Mouse (Mus musculus) midbrain, embryonic 11.5 days (tissue): Measurements from ENCODE around the gene Ift43. TPM values are rescaled to one million over a fixed set of nuclear protein-coding genes. Genes with fewer than 3 reads are reported as not detected.
A peak's percentile ranks its signal among the peaks of the same experiment; 100 is the strongest.

Experiments used
- ATAC-seq: fragments of 200-750 bp; cut with Nextera tagmentation; 2 replicates; pipeline ENCODE4 v1.8.0; 2017; ENCODE audit warnings: moderate TSS enrichment, moderate library complexity; ENCODE audit not compliant: low FRiP score
- DNase-seq: peaks from one replicate; pipeline ENCODE4 v3.0.0; 2015; ENCODE audit warnings: low spot score; ENCODE audit errors: missing footprints
- H3K27ac ChIP-seq: fragments of 300-500 bp; sonication (generic); 2 replicates; pipeline ENCODE4 v1.5.1; 2014; ENCODE audit warnings: low read depth, low read length
- H3K27me3 ChIP-seq: fragments of 300-500 bp; sonication (generic); 2 replicates; pipeline ENCODE4 v1.6.1; 2014; ENCODE audit warnings: mild to moderate bottlenecking, low read length, moderate library complexity, mixed read lengths; ENCODE audit not compliant: control insufficient read depth, insufficient read depth
- H3K36me3 ChIP-seq: fragments of 300-500 bp; sonication (generic); 2 replicates; pipeline ENCODE4 v1.6.1; 2014; ENCODE audit warnings: mild to moderate bottlenecking, low read length, moderate library complexity, mixed read lengths; ENCODE audit not compliant: control insufficient read depth, insufficient read depth
- H3K4me1 ChIP-seq: fragments of 300-500 bp; sonication (generic); 2 replicates; pipeline ENCODE4 v1.6.1; 2014; ENCODE audit warnings: low read length; ENCODE audit not compliant: control insufficient read depth, insufficient read depth
- H3K4me2 ChIP-seq: fragments of 300-500 bp; sonication (generic); 2 replicates; pipeline ENCODE4 v1.6.1; 2014; ENCODE audit warnings: mild to moderate bottlenecking, moderate library complexity
- H3K4me3 ChIP-seq: fragments of 300-500 bp; sonication (generic); 2 replicates; pipeline ENCODE4 v1.5.1; 2014; ENCODE audit warnings: low read depth, low read length
- H3K9ac ChIP-seq: fragments of 300-500 bp; sonication (generic); 2 replicates; pipeline ENCODE4 v1.6.1; 2014; ENCODE audit warnings: low read length
- H3K9me3 ChIP-seq: fragments of 300-500 bp; sonication (generic); 2 replicates; pipeline ENCODE4 v1.6.1; 2016; ENCODE audit warnings: low read length; ENCODE audit not compliant: control insufficient read depth
- WGBS: fragments of 180-500 bp; shearing (Covaris S2); extraction: QIAGEN DNeasy Blood & Tissue Kit; methylation state at CpG from one replicate; pipeline ENCODE4 v1.1.7; 2014; 5-methylcytosine and 5-hydroxymethylcytosine counted together
- polyA plus RNA-seq: library from polyadenylated mRNA; unstranded; fragments of >200 nt; fragmentation: Nextera tagmentation; extraction: Ambion mirVana; gene quantifications from 2 replicates; pipeline ENCODE4 v1.2.1, GENCODE M21; 2014

Gene Ift43
- polyA plus RNA-seq, 1 experiment from 2014 or later, result 95.4 TPM

DNA sequence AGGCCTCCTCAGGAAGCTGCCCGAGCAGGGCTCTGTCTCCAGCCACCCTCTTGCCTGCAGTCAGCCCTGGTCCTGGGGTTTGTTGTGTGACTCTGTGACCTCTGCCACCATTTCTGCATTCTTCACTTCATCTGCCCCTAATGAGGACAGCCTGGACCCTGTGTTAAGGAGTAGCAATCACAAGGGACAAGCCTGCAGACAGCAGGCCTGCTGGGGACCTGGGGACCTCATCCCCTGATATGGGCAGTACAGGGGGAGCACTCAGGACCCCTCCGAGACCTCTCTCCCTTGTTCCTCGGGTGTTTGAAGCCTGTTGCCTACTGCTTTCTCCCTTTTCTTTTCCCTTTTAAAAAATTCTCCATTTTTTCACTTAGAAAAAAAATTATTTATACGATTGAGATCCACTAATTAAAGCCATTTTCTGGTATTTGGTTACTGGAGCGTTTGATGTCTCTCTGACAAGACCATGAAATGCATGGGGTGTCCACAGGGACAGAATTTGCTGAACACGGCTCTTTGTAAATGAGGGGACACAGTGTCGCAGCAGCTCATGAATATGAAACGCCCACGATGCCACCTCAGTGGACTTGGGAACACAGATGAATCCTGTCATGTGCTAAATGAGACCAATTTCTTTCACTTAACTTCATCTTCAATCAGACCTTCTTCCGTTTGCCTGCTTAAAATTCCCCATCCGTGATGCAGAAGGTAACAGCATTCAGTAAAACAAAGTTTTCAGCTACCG is 71.0 kb downstream of the Ift43 start:
- DNase-seq (no peak), ATAC-seq (0 out of 2 replicates have a peak, but pooled peaks have one; percentile 35)
- 73% methylated on average over 12 of the region's 12 CpGs for WGBS
- Histone ChIP-seq H3K4me3 (no peak overlapping the region), H3K4me1 (peaks cover 8% of the 10 kb centered on the region), H3K36me3 (no peaks in the 10 kb centered on the region; the same call in 1 of the 2 replicates), H3K9me3 (no peaks in the 10 kb centered on the region; the same call in 1 of the 2 replicates), H3K27me3 (no peaks in the 10 kb centered on the region), H3K4me2 (no peak overlapping the region), H3K9ac (no peak overlapping the region), H3K27ac (no peak overlapping the region)

DNA sequence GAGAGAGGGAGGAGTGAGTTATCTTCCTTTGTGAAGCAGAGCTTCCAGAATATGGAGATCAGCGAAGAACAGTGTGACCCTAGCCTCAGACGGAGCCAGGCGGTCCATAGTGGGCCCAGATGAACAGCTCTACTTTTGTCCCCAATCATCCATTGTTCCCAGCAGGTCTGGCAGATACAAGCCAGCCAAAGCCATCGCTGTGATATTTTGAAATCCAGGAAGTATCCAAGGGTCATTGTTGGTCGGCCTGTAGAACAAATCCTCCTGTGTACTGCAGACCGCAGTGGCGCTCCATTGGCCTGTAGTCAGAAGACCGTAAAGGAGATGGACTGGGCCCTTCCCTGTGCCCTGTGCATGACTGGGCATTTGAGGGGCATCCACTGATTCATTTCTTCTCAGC is 72.8 kb downstream of the Ift43 start:
- no peaks in the 10 kb centered on the region; the same call in 1 of the 2 replicates for H3K9me3 ChIP-seq
- peaks cover 8% of the 10 kb centered on the region for H3K4me1 ChIP-seq
- no peaks in the 10 kb centered on the region for H3K27me3 ChIP-seq
- H3K27ac ChIP-seq, result no peak overlapping the region
- H3K4me2 ChIP-seq, result no peak overlapping the region
- H3K4me3 ChIP-seq, result no peak overlapping the region
- no peak for DNase-seq
- no peaks in the 10 kb centered on the region; the same call in 1 of the 2 replicates for H3K36me3 ChIP-seq
- ATAC-seq, result no peak
- WGBS, result 87% methylated on average over 8 of the region's 8 CpGs
- no peak overlapping the region for H3K9ac ChIP-seq

DNA sequence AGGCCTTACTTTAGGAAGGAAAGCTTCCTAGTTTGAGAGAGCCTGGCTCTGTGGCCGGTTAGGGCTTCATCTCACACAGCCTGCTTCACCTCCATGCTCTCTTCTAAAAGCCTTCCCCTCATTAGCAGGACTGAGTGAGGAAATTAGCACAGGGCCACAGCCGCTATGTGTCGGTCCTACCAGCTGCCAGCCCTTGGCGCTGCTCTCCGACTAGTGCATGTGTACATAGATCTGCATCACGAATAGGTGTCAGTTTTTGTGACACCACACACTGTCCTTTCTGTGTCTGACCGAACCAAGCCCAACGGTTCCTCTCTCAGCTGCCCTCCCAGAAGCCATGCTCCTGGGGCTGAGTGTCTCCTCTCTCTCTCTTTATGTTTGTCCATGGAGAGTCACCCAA is 74.8 kb downstream of the Ift43 start:
- Histone ChIP-seq H3K9ac (no peak overlapping the region), H3K36me3 (no peaks in the 10 kb centered on the region), H3K27me3 (no peaks in the 10 kb centered on the region), H3K4me1 (peaks cover 8% of the 10 kb centered on the region), H3K27ac (no peak overlapping the region), H3K4me3 (no peak overlapping the region), H3K4me2 (no peak overlapping the region), H3K9me3 (no peaks in the 10 kb centered on the region; the same call in 1 of the 2 replicates)
- DNase-seq (no peak), ATAC-seq (no peak)
- WGBS, result 86% methylated on average over 8 of the region's 8 CpGs

DNA sequence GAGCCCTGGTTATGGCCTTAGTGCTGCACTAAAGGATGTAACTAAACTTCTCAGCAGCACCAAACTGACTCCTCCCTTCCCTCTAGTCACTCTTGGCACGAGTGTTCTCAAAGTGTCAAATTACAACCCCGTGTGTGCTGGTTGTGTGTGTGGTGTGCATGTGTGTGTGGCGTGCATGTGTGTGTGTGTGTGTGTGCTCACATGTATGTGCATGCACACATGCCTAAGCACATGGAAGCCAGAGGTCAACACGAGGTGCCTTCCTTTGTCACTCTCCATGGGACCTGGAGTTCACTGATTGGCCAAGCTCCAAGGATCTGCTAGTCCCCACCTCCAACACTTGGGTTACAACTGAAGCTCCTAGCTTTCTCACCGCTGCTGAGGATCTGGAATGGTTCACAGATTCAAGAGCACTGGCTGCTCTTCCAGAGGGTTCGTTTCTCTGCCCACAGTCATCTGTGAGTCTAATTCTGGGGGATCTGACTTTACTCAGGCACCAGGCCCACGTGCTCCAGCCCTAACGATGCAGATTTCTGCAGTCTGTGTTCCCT is 75.6 kb downstream of the Ift43 start:
- 37% methylated on average over 8 of the region's 8 CpGs for WGBS
- peaks cover 14% of the 10 kb centered on the region for H3K4me1 ChIP-seq
- H3K27ac ChIP-seq, result no peak overlapping the region

DNA sequence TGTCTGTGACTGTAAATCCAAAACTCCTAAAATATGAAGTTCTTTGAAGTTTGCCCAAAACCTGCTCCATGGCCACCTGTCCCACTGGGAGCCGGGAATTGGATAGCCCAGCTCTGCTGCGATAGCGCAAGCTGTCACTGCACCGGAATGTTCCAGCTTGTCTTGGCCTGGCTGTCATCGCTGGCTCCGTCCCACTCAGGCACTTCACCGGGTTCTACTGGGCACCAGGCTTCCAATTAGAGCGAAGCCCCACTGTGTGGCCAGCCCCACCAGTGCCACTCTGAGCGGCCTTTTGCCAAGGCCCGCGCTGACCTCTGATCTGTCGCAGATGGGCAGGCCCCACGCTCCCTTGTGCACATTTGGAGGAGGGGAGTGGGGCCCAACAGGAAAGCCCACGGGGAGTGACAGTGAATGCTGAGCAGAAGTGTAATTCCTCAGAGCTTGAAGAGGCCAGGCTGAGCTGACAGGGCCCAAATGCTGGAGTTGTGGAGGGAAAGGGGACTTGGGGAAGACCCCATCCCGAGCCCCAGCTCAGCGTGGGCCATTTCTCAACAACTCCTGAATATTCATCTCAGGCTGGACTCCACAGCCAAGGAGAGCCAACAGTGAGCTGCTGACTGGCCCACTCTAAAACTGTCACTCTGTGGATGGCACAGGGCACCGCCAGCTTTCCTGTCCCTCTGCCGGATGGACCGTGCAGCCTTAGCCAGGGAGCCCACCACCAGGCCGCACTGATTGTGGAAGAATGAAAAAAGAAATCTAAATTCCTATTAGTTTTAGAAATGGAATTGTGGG is 76.5 kb downstream of the Ift43 start:
- Histone ChIP-seq H3K9ac (no peak overlapping the region), H3K27me3 (no peaks in the 10 kb centered on the region), H3K9me3 (no peaks in the 10 kb centered on the region; the same call in 1 of the 2 replicates), H3K36me3 (no peaks in the 10 kb centered on the region), H3K4me3 (no peak overlapping the region), H3K27ac (no peak overlapping the region), H3K4me2 (no peak overlapping the region), H3K4me1 (peaks cover 19% of the 10 kb centered on the region)
- whole genome bisulfite sequencing, result 78% methylated on average over 20 of the region's 20 CpGs
- no peak for DNase-seq
- ATAC-seq, result no peak

More for the DNA sequence above, 75.6 kb downstream of the Ift43 start:
- DNase-seq (no peak), ATAC-seq (no peak)
- H3K9me3 ChIP-seq, result no peaks in the 10 kb centered on the region; the same call in 1 of the 2 replicates
- no peak overlapping the region for H3K9ac ChIP-seq
- H3K27me3 ChIP-seq, result no peaks in the 10 kb centered on the region
- no peak overlapping the region for H3K4me3 ChIP-seq
- H3K4me2 ChIP-seq, result no peak overlapping the region
- no peaks in the 10 kb centered on the region for H3K36me3 ChIP-seq

DNA sequence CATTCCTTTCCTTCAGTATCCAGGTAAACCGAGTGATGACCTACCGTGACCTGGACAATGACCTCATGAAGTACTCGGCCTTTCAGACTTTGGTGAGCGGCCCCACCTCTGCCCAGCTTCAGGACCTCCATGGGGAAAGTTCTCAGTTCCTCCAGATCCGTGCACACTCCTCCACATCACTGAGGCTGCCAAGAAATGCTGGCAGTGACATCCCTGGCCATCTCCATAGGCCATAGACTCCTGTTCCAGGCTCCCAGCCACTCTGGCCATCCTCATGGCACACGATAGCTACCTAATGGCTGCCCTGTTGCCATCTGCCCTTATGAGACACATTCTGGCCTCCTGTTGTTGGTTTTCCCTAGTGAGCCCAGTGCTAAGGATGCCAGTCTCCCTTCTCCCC is 79.1 kb downstream of the Ift43 start:
- Histone ChIP-seq H3K9ac (no peak overlapping the region), H3K27ac (no peak overlapping the region), H3K27me3 (no peaks in the 10 kb centered on the region), H3K4me1 (peaks cover 29% of the 10 kb centered on the region), H3K9me3 (no peaks in the 10 kb centered on the region; the same call in 1 of the 2 replicates), H3K4me3 (no peak overlapping the region), H3K4me2 (no peak overlapping the region), H3K36me3 (no peaks in the 10 kb centered on the region)
- ATAC-seq (no peak), DNase-seq (no peak)
- WGBS, result 92% methylated on average over 6 of the region's 6 CpGs

DNA sequence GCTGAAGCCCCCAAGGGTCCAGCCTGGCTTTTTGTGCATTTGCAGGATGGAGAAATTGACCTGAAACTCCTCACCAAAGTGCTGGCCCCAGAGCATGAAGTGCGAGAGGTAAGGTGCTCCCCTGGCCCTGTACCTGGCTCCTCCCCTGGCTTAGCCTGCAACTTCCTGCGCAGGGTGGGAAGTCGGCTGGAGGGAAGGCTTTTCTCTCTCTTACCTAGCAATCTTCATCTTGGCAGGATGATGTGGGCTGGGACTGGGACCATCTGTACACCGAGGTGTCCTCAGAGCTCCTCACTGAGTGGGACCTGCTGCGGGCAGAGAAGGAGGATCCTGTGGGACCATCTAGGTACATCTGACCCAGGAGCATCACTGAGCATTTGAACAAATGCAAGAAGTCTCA is 79.6 kb downstream of the Ift43 start:
- no peak overlapping the region for H3K4me2 ChIP-seq
- H3K4me3 ChIP-seq, result no peak overlapping the region
- H3K9me3 ChIP-seq, result no peaks in the 10 kb centered on the region; the same call in 1 of the 2 replicates
- H3K4me1 ChIP-seq, result peaks cover 33% of the 10 kb centered on the region
- no peaks in the 10 kb centered on the region for H3K36me3 ChIP-seq
- ATAC-seq (no peak), DNase-seq (no peak)
- H3K27ac ChIP-seq, result no peak overlapping the region
- no peak overlapping the region for H3K9ac ChIP-seq
- 87% methylated on average over 5 of the region's 5 CpGs for WGBS
- H3K27me3 ChIP-seq, result no peaks in the 10 kb centered on the region

DNA sequence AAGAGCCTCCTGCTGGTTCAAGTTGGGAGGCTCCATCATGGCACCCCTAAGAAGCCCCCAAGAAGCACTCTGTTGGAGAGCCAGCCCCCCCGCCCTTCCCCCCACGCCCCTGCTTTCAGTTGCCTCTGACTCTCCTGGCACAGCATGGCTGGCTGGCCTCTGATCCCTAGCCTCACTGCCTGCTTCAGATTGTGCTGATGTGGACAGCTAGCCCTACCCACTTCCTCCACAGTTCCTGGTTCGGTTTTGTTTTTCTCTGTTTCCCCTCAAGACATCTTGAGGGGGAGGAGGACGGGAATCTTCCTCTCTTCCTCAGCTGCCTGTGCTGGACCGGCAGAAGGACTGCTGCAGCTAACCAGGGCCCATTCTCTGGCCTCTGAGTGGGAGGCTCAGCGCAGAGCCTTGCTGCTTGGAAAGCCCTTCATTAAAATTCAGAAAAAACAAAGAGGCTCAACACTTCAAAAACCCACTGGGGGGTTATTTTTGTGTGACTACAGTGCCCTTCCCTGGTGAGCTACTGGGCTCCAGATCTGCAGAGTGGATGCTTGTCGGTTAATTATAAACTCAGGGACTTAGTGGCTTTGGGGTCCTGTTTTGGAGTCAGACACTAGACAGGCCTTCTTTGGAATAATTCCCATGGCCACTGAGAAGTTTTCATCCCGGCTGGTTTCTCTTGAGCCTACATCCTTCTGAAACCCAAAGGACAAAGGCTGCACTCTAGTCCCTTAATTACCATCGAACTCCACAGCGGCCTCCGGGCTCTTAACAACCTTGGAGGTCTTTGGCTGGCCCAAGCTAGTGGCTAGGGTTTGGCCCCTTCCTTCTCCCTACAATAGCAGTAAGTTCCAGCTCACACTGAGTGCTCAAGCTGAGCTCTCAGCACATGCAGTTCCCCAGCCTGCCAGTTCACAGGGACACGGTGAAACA is 80.8 kb downstream of the Ift43 start:
- Histone ChIP-seq H3K27ac (peak overlapping the region; percentile 82), H3K4me1 (peaks cover 36% of the 10 kb centered on the region), H3K9me3 (no peaks in the 10 kb centered on the region; the same call in 1 of the 2 replicates), H3K9ac (peak overlapping the region; percentile 44), H3K36me3 (no peaks in the 10 kb centered on the region), H3K27me3 (no peaks in the 10 kb centered on the region), H3K4me3 (no peak overlapping the region), H3K4me2 (no peak overlapping the region)
- peak; percentile 94 for DNase-seq
- WGBS, result 5% methylated on average over 12 of the region's 12 CpGs
- peak; percentile 69 for ATAC-seq
